Mouse (Mus musculus) ES-E14 (cell line): ENCODE measurements around the gene Ulk4. TPM values are rescaled to one million over a fixed set of nuclear protein-coding genes. Genes with fewer than 3 reads are reported as not detected.
A peak's percentile ranks its signal among the peaks of the same experiment; 100 is the strongest.

Experiments used
- DNase-seq: peaks from one replicate; pipeline ENCODE4 v3.0.0-alpha.2; 2013; ENCODE audit warnings: low read depth, low spot score
- H3K27ac ChIP-seq: 2 replicates; pipeline ENCODE4 v1.5.1; 2012; ENCODE audit warnings: low read depth, mild to moderate bottlenecking, low read length, moderate library complexity, mixed read lengths; ENCODE audit not compliant: poor library complexity, insufficient read depth, severe bottlenecking
- H3K36me3 ChIP-seq: 2 replicates; pipeline ENCODE4 v1.6.1; 2012; ENCODE audit warnings: mild to moderate bottlenecking, low read length, moderate library complexity, mixed read lengths; ENCODE audit not compliant: control insufficient read depth, poor library complexity, insufficient read depth, severe bottlenecking
- H3K4me1 ChIP-seq, 2 experiments: fragments of 150-350 bp in 1 of 2; sonication (generic) in 1 of 2; 2 replicates each; pipeline ENCODE4 v1.6.1; 2012; ENCODE audit warnings: low read length in 2 of 2, mild to moderate bottlenecking in 1 of 2, mixed read lengths in 1 of 2; ENCODE audit not compliant: control insufficient read depth in 2 of 2, insufficient read depth in 2 of 2, poor library complexity in 1 of 2
- H3K4me3 ChIP-seq, 2 experiments: fragments of 150-350 bp in 1 of 2; sonication (generic) in 1 of 2; 2 replicates each; pipeline ENCODE4 v1.5.1; 2012; ENCODE audit warnings: low read length in 2 of 2, low read depth in 1 of 2, mild to moderate bottlenecking in 1 of 2, mixed read lengths in 1 of 2; ENCODE audit not compliant: insufficient read depth in 1 of 2, poor library complexity in 1 of 2, severe bottlenecking in 1 of 2
- H3K9ac ChIP-seq: 2 replicates; pipeline ENCODE4 v1.6.1; 2012; ENCODE audit warnings: low read depth, mild to moderate bottlenecking, low read length, mixed read lengths; ENCODE audit not compliant: poor library complexity, insufficient read depth, severe bottlenecking
- H3K9me3 ChIP-seq: fragments of 150-350 bp; sonication (generic); 2 replicates; pipeline ENCODE4 v1.6.1; 2012; ENCODE audit warnings: low read depth, mild to moderate bottlenecking, low read length; ENCODE audit not compliant: control insufficient read depth, insufficient read depth
- CHD2 ChIP-seq: IDR thresholded peaks from 2 replicates; pipeline ENCODE4 v1.6.1; 2014; ENCODE audit warnings: mild to moderate bottlenecking, low read depth, low read length, inconsistent platforms
- HCFC1 ChIP-seq: IDR thresholded peaks from 2 replicates; pipeline ENCODE4 v1.6.1; 2012; ENCODE audit warnings: low read length, inconsistent platforms, borderline replicate concordance; ENCODE audit not compliant: insufficient read depth
- MAFK ChIP-seq: IDR thresholded peaks from 2 replicates; pipeline ENCODE4 v1.6.1; 2014; ENCODE audit warnings: mild to moderate bottlenecking, low read depth, low read length, inconsistent platforms; ENCODE audit not compliant: insufficient read depth
- ZC3H11A ChIP-seq: IDR thresholded peaks from 2 replicates; pipeline ENCODE4 v1.6.1; 2012; ENCODE audit warnings: low read depth, mild to moderate bottlenecking, inconsistent platforms, low read length, borderline replicate concordance
- ZNF384 ChIP-seq: IDR thresholded peaks from 2 replicates; pipeline ENCODE4 v1.6.1; 2012; ENCODE audit warnings: low read depth, low read length, inconsistent platforms
- in situ Hi-C, 2 experiments: fragments of 600-800 bp; cut with MboI; formaldehyde crosslinking; loops; one replicate each; pipeline ENCODE4 v1.15.1; 2025; ENCODE audit warnings: low sequenced_read_pairs in 2 of 2, inconsistent platforms in 1 of 2; ENCODE audit not compliant: unreplicated experiment in 2 of 2
- total RNA-seq: library from RNA; depleted of rRNA; stranded (reverse); fragments of 300-350 nt; gene quantifications from 2 replicates; pipeline ENCODE4 v1.2.3, GENCODE M21; 2012

Gene Ulk4
- total RNA-seq, 1 experiment, result 31.5 TPM

- in situ Hi-C loops, result no loop called here
- H3K27ac ChIP-seq, result no peak overlapping the region
- peak; percentile 70 for DNase-seq
- H3K4me3 ChIP-seq, result no peak overlapping the region
- H3K9ac ChIP-seq, result no peak overlapping the region
- no peaks in the 10 kb centered on the region for H3K9me3 ChIP-seq
- H3K4me1 ChIP-seq, result peaks cover 0 to 9% of the 10 kb centered on the region in 2 experiments; a peak in 1 of 4 replicates
- no peaks in the 10 kb centered on the region for H3K36me3 ChIP-seq
- TF ChIP-seq CHD2 (no peak), ZNF384 (no peak), ZC3H11A (peak; percentile 47; the same call in 1 of the 2 replicates), MAFK (no peak)
Observed at GRCm38 (mm10) chr9:121215349-121216000, 61.5 kb downstream of the Ulk4 start.

GRCm38 (mm10) chr9:121212322-121212721, 64.7 kb downstream of the Ulk4 start:
- Histone ChIP-seq H3K4me1 (peaks cover 0 to 4% of the 10 kb centered on the region in 2 experiments; a peak in 1 of 4 replicates), H3K4me3 (no peak overlapping the region), H3K9me3 (no peaks in the 10 kb centered on the region), H3K27ac (no peak overlapping the region), H3K9ac (no peak overlapping the region), H3K36me3 (no peaks in the 10 kb centered on the region)
- no peak for TF ChIP-seq HCFC1
- TF ChIP-seq ZNF384, result no peak
- TF ChIP-seq ZC3H11A, result no peak
- TF ChIP-seq MAFK, result no peak
- TF ChIP-seq CHD2, result no peak
- in situ Hi-C loops, result no loop called here
- DNase-seq, result peak; percentile 42

GRCm38 (mm10) chr9:121205046-121205445, 72.0 kb downstream of the Ulk4 start:
- Histone ChIP-seq H3K4me1 (no peaks in the 10 kb centered on the region), H3K36me3 (no peaks in the 10 kb centered on the region), H3K27ac (no peak overlapping the region), H3K9ac (no peak overlapping the region), H3K9me3 (no peaks in the 10 kb centered on the region), H3K4me3 (no peak overlapping the region)
- TF ChIP-seq HCFC1 (no peak), CHD2 (no peak), MAFK (no peak), ZNF384 (no peak)
- no peak for DNase-seq
- in situ Hi-C loops, result no loop called here

- Histone ChIP-seq H3K27ac (no peak overlapping the region), H3K4me3 (no peak overlapping the region), H3K4me1 (no peaks in the 10 kb centered on the region), H3K36me3 (no peaks in the 10 kb centered on the region), H3K9me3 (no peaks in the 10 kb centered on the region), H3K9ac (no peak overlapping the region)
- DNase-seq, result no peak
- TF ChIP-seq ZNF384 (no peak), MAFK (no peak), CHD2 (no peak), HCFC1 (no peak), ZC3H11A (no peak)
- in situ Hi-C loops, result no loop called here
Observed at GRCm38 (mm10) chr9:121204149-121204800, 72.7 kb downstream of the Ulk4 start.
